Mouse (Mus musculus) erythroblast, embryonic 14.5 days (primary cell): ENCODE data around the gene Ell2. TPM values are rescaled to one million over a fixed set of nuclear protein-coding genes. Genes with fewer than 3 reads are reported as not detected.

ENCODE experiments used
- H3K27me3 ChIP-seq: 2 replicates; pipeline ENCODE4 v1.6.1; 2012; ENCODE audit warnings: inconsistent platforms; ENCODE audit not compliant: control insufficient read depth
- H3K36me3 ChIP-seq: 2 replicates; pipeline ENCODE4 v1.6.1; 2012; ENCODE audit warnings: mild to moderate bottlenecking, inconsistent platforms; ENCODE audit not compliant: control insufficient read depth
- H3K4me1 ChIP-seq: 2 replicates; pipeline ENCODE4 v1.6.1; 2012; ENCODE audit warnings: inconsistent platforms; ENCODE audit not compliant: control insufficient read depth
- H3K4me3 ChIP-seq: replicated peaks from 2 replicates; pipeline ENCODE3; 2012; ENCODE audit warnings: moderate library complexity, mild to moderate bottlenecking, inconsistent platforms
- H3K9me3 ChIP-seq: 2 replicates; pipeline ENCODE4 v1.6.1; 2012; ENCODE audit warnings: low read length, inconsistent platforms, mixed read lengths; ENCODE audit not compliant: control insufficient read depth
- GATA1 ChIP-seq: IDR thresholded peaks from 2 replicates; pipeline ENCODE4 v1.6.1; 2012; ENCODE audit warnings: low read length, inconsistent platforms, mixed read lengths
- TAL1 ChIP-seq: IDR thresholded peaks from 3 replicates; pipeline ENCODE4 v1.6.1; 2012; ENCODE audit warnings: low read length, inconsistent platforms, mixed read lengths
- polyA plus RNA-seq: library from polyadenylated mRNA; stranded (reverse); fragments of >175 nt; gene quantifications from 2 replicates; pipeline ENCODE4 v1.2.3, GENCODE M21; 2012

The Ell2 gene
- polyA plus RNA-seq, 1 experiment = 16.5 TPM

DNA sequence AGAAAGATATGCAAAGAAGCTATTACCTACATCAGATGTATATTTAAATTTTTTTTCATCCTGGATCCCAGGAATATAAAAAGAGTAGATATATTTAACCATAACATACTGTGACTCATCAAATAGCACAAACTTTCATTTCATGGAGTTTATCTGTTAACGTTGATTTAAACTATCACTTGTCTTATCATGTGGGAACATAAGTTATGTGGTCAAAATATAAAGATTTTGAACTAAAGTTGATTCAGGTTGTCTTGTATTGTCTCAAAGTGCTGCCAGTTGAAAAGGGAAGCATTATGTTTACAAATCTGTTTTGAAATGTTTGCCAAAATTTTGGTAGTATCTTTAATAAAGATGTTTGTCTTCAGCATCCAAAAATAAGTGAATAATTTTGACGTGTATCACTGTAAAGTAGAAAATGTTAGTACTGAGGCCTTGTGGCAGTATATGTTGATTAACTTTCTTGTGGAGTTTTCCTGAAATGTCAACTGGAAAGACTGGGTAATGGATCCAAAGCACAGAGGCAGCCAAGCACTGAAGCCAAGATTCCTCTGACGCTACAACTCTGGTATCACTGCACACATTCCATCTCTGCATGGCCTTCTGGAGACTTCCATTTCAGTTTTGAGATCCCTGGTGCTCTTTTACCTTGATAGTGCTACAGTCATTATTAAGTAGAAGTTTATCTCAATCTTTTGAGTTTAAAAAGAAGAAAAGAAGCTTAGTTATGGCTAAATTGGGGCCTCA is 65.6 kb downstream of the Ell2 start:
- Histone ChIP-seq H3K36me3 (peaks cover 100% of the 10 kb centered on the region), H3K4me3 (no peak overlapping the region), H3K27me3 (no peaks in the 10 kb centered on the region), H3K9me3 (no peaks in the 10 kb centered on the region), H3K4me1 (peaks cover 7% of the 10 kb centered on the region)
- TF ChIP-seq TAL1 = no peak
- no peak for TF ChIP-seq GATA1

DNA sequence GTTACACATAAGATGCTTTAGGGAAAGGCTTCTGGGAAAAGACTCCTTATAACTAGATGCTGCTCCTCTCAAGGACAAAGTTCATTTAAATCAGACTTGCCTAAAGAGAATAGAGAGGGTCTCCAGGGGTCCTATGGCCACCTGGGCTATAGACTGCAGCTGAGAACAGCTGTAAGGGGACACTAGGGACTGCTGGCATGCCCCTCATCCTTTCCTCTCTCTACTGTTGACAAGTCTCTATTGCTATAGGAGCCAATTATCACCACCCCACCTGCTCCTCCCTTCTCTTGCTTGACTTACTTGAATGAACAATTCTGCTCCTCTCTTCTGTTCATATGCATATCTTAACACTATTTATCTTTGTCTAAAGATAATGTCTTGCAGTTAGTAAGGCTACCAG is 69.4 kb downstream of the Ell2 start:
- Histone ChIP-seq H3K27me3 (no peaks in the 10 kb centered on the region), H3K4me1 (peaks cover 7% of the 10 kb centered on the region), H3K9me3 (no peaks in the 10 kb centered on the region), H3K36me3 (peaks cover 95% of the 10 kb centered on the region), H3K4me3 (no peak overlapping the region)
- TF ChIP-seq GATA1 = no peak
- TF ChIP-seq TAL1 = no peak

GRCm38 (mm10) chr13:75776692-75777091 is 70.1 kb downstream of the Ell2 start:
- H3K36me3 ChIP-seq = peaks cover 87% of the 10 kb centered on the region
- no peaks in the 10 kb centered on the region for H3K9me3 ChIP-seq
- no peak overlapping the region for H3K4me3 ChIP-seq
- H3K27me3 ChIP-seq = no peaks in the 10 kb centered on the region
- TF ChIP-seq GATA1 (no peak), TAL1 (no peak)
- H3K4me1 ChIP-seq = peaks cover 4% of the 10 kb centered on the region

DNA sequence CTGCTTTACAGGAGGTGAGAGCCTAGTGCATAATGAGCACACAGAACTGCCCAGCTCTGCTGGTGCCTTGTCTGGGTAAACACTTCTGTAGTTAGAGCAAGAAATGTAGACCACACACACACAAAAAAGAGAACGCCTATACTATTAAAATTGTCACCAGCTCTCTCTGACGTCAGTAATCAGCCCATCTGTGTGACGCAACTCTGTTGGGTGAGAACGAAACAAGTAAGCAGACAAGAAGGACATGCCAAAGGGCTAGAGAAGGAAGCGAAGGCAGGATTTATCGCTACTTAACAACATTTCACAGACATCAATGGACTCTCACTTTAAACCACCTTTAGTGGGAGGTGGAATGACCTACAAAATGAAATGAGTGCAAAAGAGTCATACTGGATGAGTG is 71.6 kb downstream of the Ell2 start:
- Histone ChIP-seq H3K9me3 (no peaks in the 10 kb centered on the region), H3K36me3 (peaks cover 73% of the 10 kb centered on the region), H3K4me3 (no peak overlapping the region), H3K27me3 (no peaks in the 10 kb centered on the region), H3K4me1 (peaks cover 4% of the 10 kb centered on the region)
- TF ChIP-seq GATA1 (no peak), TAL1 (no peak)

GRCm38 (mm10) chr13:75779169-75779568 is 72.6 kb downstream of the Ell2 start:
- no peaks in the 10 kb centered on the region for H3K9me3 ChIP-seq
- H3K4me3 ChIP-seq = no peak overlapping the region
- H3K27me3 ChIP-seq = no peaks in the 10 kb centered on the region
- TF ChIP-seq GATA1 (no peak), TAL1 (no peak)
- H3K36me3 ChIP-seq = peaks cover 63% of the 10 kb centered on the region
- no peaks in the 10 kb centered on the region; the same call in none of the 2 replicates for H3K4me1 ChIP-seq

GRCm38 (mm10) chr13:75780096-75780495 is 73.5 kb downstream of the Ell2 start:
- H3K27me3 ChIP-seq = no peaks in the 10 kb centered on the region
- H3K4me1 ChIP-seq = no peaks in the 10 kb centered on the region; the same call in none of the 2 replicates
- H3K4me3 ChIP-seq = no peak overlapping the region
- no peaks in the 10 kb centered on the region for H3K9me3 ChIP-seq
- TF ChIP-seq GATA1 = no peak
- no peak for TF ChIP-seq TAL1
- peaks cover 60% of the 10 kb centered on the region for H3K36me3 ChIP-seq

GRCm38 (mm10) chr13:75785726-75786125 is 79.2 kb downstream of the Ell2 start:
- no peaks in the 10 kb centered on the region for H3K27me3 ChIP-seq
- no peaks in the 10 kb centered on the region for H3K4me1 ChIP-seq
- H3K9me3 ChIP-seq = no peaks in the 10 kb centered on the region
- TF ChIP-seq GATA1 (no peak), TAL1 (no peak)
- no peak overlapping the region for H3K4me3 ChIP-seq
- H3K36me3 ChIP-seq = peaks cover 42% of the 10 kb centered on the region

DNA sequence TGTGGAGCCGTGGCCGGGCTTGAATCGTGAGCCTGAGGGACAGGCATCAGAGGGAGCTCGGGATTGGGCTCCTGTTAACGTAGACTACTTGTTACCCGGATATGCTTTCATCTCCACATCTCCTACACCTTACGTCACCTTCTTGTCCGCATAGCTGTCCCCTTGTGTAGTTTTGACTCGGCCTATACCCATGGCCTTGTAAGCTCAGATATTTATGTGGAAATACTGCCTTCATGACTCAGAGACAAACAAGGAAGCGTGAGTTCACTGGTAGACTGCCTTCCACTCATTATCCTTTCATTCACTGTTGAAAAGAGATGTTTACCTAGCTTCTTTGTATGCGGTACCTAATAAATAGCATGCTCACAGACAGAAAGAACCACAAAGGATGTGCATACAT is 79.7 kb downstream of the Ell2 start:
- H3K4me1 ChIP-seq = no peaks in the 10 kb centered on the region

GRCm38 (mm10) chr13:75787364-75787763 is 80.8 kb downstream of the Ell2 start:
- peaks cover 48% of the 10 kb centered on the region for H3K36me3 ChIP-seq
- no peak for TF ChIP-seq TAL1
- no peak for TF ChIP-seq GATA1
- H3K9me3 ChIP-seq = no peaks in the 10 kb centered on the region
- no peaks in the 10 kb centered on the region for H3K27me3 ChIP-seq
- H3K4me1 ChIP-seq = peaks cover 3% of the 10 kb centered on the region
- H3K4me3 ChIP-seq = no peak overlapping the region

More for the DNA sequence above, 79.7 kb downstream of the Ell2 start:
- no peaks in the 10 kb centered on the region for H3K9me3 ChIP-seq
- no peak for TF ChIP-seq GATA1
- no peak for TF ChIP-seq TAL1
- no peaks in the 10 kb centered on the region for H3K27me3 ChIP-seq
- no peak overlapping the region for H3K4me3 ChIP-seq
- H3K36me3 ChIP-seq = peaks cover 42% of the 10 kb centered on the region

DNA sequence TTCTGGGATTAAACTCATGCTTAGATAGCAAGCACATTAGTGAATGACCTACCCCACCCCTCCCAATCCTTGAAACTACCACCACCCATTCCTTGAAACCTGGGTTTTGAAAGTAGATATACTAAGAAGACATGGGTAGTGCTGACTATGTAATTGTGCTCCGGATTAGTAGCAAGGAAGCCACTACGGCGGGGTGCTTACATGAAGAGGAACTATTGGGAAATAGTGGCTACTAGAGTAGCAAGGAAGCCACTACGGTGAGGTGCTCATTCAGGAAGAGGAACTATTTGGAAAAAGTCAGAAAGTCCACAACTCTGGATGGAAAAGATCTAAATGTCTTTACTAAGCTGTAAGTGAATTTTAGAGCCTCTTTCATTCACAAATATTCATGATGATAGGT is 81.6 kb downstream of the Ell2 start:
- H3K9me3 ChIP-seq = no peaks in the 10 kb centered on the region
- peaks cover 52% of the 10 kb centered on the region for H3K36me3 ChIP-seq
- no peaks in the 10 kb centered on the region for H3K27me3 ChIP-seq
- H3K4me1 ChIP-seq = peaks cover 5% of the 10 kb centered on the region
- TF ChIP-seq TAL1 (no peak), GATA1 (no peak)
- H3K4me3 ChIP-seq = no peak overlapping the region
